Mouse (Mus musculus) layer of hippocampus, postnatal 36 days (tissue): ENCODE results near the gene Rhox2g. TPM values are rescaled to one million over a fixed set of nuclear protein-coding genes. Genes with fewer than 3 reads are reported as not detected.
"Not testable (repeated sequence)": the region's sequence is repeated elsewhere in the genome, so short reads cannot be mapped to it uniquely, and the experiment has no call there.

Experiments
- DNase-seq, 2 experiments: peaks; one replicate each; pipeline ENCODE4 v3.0.0; 2022
- total RNA-seq, 2 experiments: library from RNA; stranded (reverse); gene quantifications; 2 replicates each; pipeline ENCODE4 v1.2.3; 2021

Rhox2g gene
- total RNA-seq = not detected

GRCm38 (mm10) chrX:37643370-37643769, at the start of gene Rhox2g:
TSS of gene Rhox2g (minus strand) at chrX:37643470.
- DNase-seq = not testable (repeated sequence)

- DNase-seq = no peak
Measured at GRCm38 (mm10) chrX:37692261-37692660, 49.0 kb upstream of the Rhox2g start.

- no peak for DNase-seq
Measured at GRCm38 (mm10) chrX:37683031-37683715, 39.9 kb upstream of the Rhox2g start.

- not testable (repeated sequence) for DNase-seq
Measured at GRCm38 (mm10) chrX:37673177-37673576, 29.9 kb upstream of the Rhox2g start, which contains the start of gene Rhox2h. TSS of gene Rhox2h (minus strand) at chrX:37673277.

GRCm38 (mm10) chrX:37668664-37669063, 25.4 kb upstream of the Rhox2g start, which contains the start of gene Rhox3h:
TSS of gene Rhox3h (minus strand) at chrX:37668764.
- not testable (repeated sequence) for DNase-seq

GRCm38 (mm10) chrX:37651227-37651626, 8.0 kb upstream of the Rhox2g start, which contains the start of gene Rhox4g:
TSS of gene Rhox4g (minus strand) at chrX:37651327.
- DNase-seq = not testable (repeated sequence)

- DNase-seq = not testable (repeated sequence)
Measured at GRCm38 (mm10) chrX:37628512-37628911, 14.8 kb downstream of the Rhox2g start, which contains the start of gene Rhox3g. TSS of gene Rhox3g (minus strand) at chrX:37628612.

- DNase-seq = not testable (repeated sequence)
Measured at GRCm38 (mm10) chrX:37607604-37608003, 35.7 kb downstream of the Rhox2g start, which contains the start of gene Rhox4f. TSS of gene Rhox4f (minus strand) at chrX:37607704.

Other genes starting within 250 kb of the Rhox2g start
- not detected for gene Rhox2b, start 231.4 kb downstream of the Rhox2g start, total RNA-seq
- not detected for gene Rhox4b, start 211.0 kb downstream of the Rhox2g start, total RNA-seq
- gene Rhox2c, start 189.8 kb downstream of the Rhox2g start, total RNA-seq = not detected
- gene Rhox3c, start 184.9 kb downstream of the Rhox2g start, total RNA-seq = not detected
- gene Rhox4c, start 163.1 kb downstream of the Rhox2g start, total RNA-seq = not detected
- not detected for gene Rhox2d, start 150.0 kb downstream of the Rhox2g start, total RNA-seq
- gene Rhox4d, start 129.1 kb downstream of the Rhox2g start, total RNA-seq = not detected
- not detected for gene Rhox2e, start 113.0 kb downstream of the Rhox2g start, total RNA-seq
- not detected for gene Rhox3e, start 101.5 kb downstream of the Rhox2g start, total RNA-seq
- gene Rhox4e, start 86.1 kb downstream of the Rhox2g start, total RNA-seq = not detected
- not detected for gene Rhox2f, start 72.1 kb downstream of the Rhox2g start, total RNA-seq
- not detected for gene Rhox3f, start 62.5 kb downstream of the Rhox2g start, total RNA-seq
- not detected for gene Rhox4f, start 35.8 kb downstream of the Rhox2g start, total RNA-seq
- not detected for gene Rhox3g, start 14.9 kb downstream of the Rhox2g start, total RNA-seq
- not detected for gene Rhox4g, start 7.9 kb upstream of the Rhox2g start, total RNA-seq
- not detected for gene Rhox3h, start 25.3 kb upstream of the Rhox2g start, total RNA-seq
- not detected for gene Rhox2h, start 29.8 kb upstream of the Rhox2g start, total RNA-seq
- gene Rhox5, start 161.4 kb upstream of the Rhox2g start, total RNA-seq = not detected
- not detected for gene Rhox6, start 183.4 kb upstream of the Rhox2g start, total RNA-seq
- not detected for gene Rhox7a, start 188.2 kb upstream of the Rhox2g start, total RNA-seq
- gene Rhox8, start 235.5 kb upstream of the Rhox2g start, total RNA-seq = not detected